Mouse (Mus musculus): ENCODE results near the gene Mep1a. TPM values are rescaled to one million over a fixed set of nuclear protein-coding genes. Genes with fewer than 3 reads are reported as not detected.

Gene Mep1a
- polyA plus RNA-seq (2014; fragmentation: Illumina TruSeq; extraction: RNeasy Lipid Tissue Mini Kit (QIAGEN cat#74804)), result not detected

GRCm38 (mm10) chr17:43502592-43502991 is at the start of gene Mep1a:
TSS of gene Mep1a (minus strand) at chr17:43502812.

GRCm38 (mm10) chr17:43543539-43543938 is 40.9 kb upstream of the Mep1a start, which contains the start of gene Ankrd66:
TSS of gene Ankrd66 (minus strand) at chr17:43543639.

Other genes starting within 250 kb of the Mep1a start
- not detected for gene Adgrf1, start 232.5 kb downstream of the Mep1a start, polyA plus RNA-seq (2014; fragmentation: Illumina TruSeq; extraction: RNeasy Lipid Tissue Mini Kit (QIAGEN cat#74804))
- gene Adgrf5, start 142.4 kb downstream of the Mep1a start, polyA plus RNA-seq (2014; fragmentation: Illumina TruSeq; extraction: RNeasy Lipid Tissue Mini Kit (QIAGEN cat#74804)), result 88.1 TPM
- gene Ankrd66, start 40.8 kb upstream of the Mep1a start, polyA plus RNA-seq (2014; fragmentation: Illumina TruSeq; extraction: RNeasy Lipid Tissue Mini Kit (QIAGEN cat#74804)), result 0.86 TPM
- 32.9 TPM for gene Pla2g7, start 65.3 kb upstream of the Mep1a start, polyA plus RNA-seq (2014; fragmentation: Illumina TruSeq; extraction: RNeasy Lipid Tissue Mini Kit (QIAGEN cat#74804))
- gene Tdrd6, start 127.5 kb upstream of the Mep1a start, polyA plus RNA-seq (2014; fragmentation: Illumina TruSeq; extraction: RNeasy Lipid Tissue Mini Kit (QIAGEN cat#74804)), result not detected
- 4.1 TPM for gene Slc25a27, start 164.4 kb upstream of the Mep1a start, polyA plus RNA-seq (2014; fragmentation: Illumina TruSeq; extraction: RNeasy Lipid Tissue Mini Kit (QIAGEN cat#74804))
- gene Cyp39a1, start 164.6 kb upstream of the Mep1a start, polyA plus RNA-seq (2014; fragmentation: Illumina TruSeq; extraction: RNeasy Lipid Tissue Mini Kit (QIAGEN cat#74804)), result 44.0 TPM